Mouse (Mus musculus) liver, embryonic 15.5 days (tissue): ENCODE data around the gene Bmp5. TPM values are rescaled to one million over a fixed set of nuclear protein-coding genes. Genes with fewer than 3 reads are reported as not detected.

Experiments used
- ATAC-seq: fragments of 200-750 bp; cut with Nextera tagmentation; 2 replicates; pipeline ENCODE4 v1.8.0; 2017; ENCODE audit warnings: moderate number of reproducible peaks, mild to moderate bottlenecking, moderate library complexity; ENCODE audit not compliant: insufficient read depth
- H3K27ac ChIP-seq: fragments of 300-500 bp; sonication (generic); replicated peaks from 2 replicates; pipeline ENCODE4 v1.5.1; 2015; ENCODE audit warnings: mild to moderate bottlenecking, inconsistent platforms
- H3K27me3 ChIP-seq: fragments of 300-500 bp; sonication (generic); 2 replicates; pipeline ENCODE4 v1.6.1; 2015; ENCODE audit warnings: mild to moderate bottlenecking, inconsistent platforms
- H3K36me3 ChIP-seq: fragments of 300-500 bp; sonication (generic); replicated peaks from 2 replicates; pipeline ENCODE4 v1.6.1; 2015; ENCODE audit warnings: moderate library complexity, mild to moderate bottlenecking, inconsistent platforms
- H3K4me1 ChIP-seq: fragments of 300-500 bp; sonication (generic); replicated peaks from 2 replicates; pipeline ENCODE4 v1.6.1; 2015; ENCODE audit warnings: inconsistent platforms
- H3K4me2 ChIP-seq: fragments of 300-500 bp; sonication (generic); 2 replicates; pipeline ENCODE4 v1.6.1; 2015; ENCODE audit warnings: moderate library complexity, mild to moderate bottlenecking, inconsistent platforms
- H3K4me3 ChIP-seq: fragments of 300-500 bp; sonication (generic); replicated peaks from 2 replicates; pipeline ENCODE4 v1.5.1; 2015; ENCODE audit warnings: mild to moderate bottlenecking, inconsistent platforms
- H3K9ac ChIP-seq: fragments of 300-500 bp; sonication (generic); 2 replicates; pipeline ENCODE4 v1.6.1; 2015; ENCODE audit warnings: moderate library complexity, mild to moderate bottlenecking, inconsistent platforms
- H3K9me3 ChIP-seq: fragments of 300-500 bp; sonication (generic); replicated peaks from 2 replicates; pipeline ENCODE4 v1.6.1; 2016; ENCODE audit warnings: inconsistent platforms
- WGBS: fragments of 180-500 bp; shearing (Covaris S2); methylation state at CpG from one replicate; pipeline ENCODE4 v1.1.7; 2015; ENCODE audit warnings: mixed read lengths; ENCODE audit not compliant: insufficient replicate concordance; 5-methylcytosine and 5-hydroxymethylcytosine counted together
- microRNA-seq: library from miRNA; unstranded; fragments of <30 nt; microRNA quantifications from one replicate; pipeline ENCODE4, GENCODE M21; 2016
- polyA plus RNA-seq: library from polyadenylated mRNA; unstranded; fragments of >200 nt; fragmentation: Nextera tagmentation; extraction: Ambion mirVana; gene quantifications from 2 replicates; pipeline ENCODE4 v1.2.1, GENCODE M21; 2015

Gene Bmp5
- polyA plus RNA-seq, 1 experiment from 2014 or later, result 1.6 TPM

- Histone ChIP-seq H3K9me3 (no peaks in the 10 kb centered on the region), H3K9ac (no peak overlapping the region), H3K27me3 (no peaks in the 10 kb centered on the region), H3K4me1 (no peaks in the 10 kb centered on the region), H3K4me2 (no peak overlapping the region), H3K36me3 (no peaks in the 10 kb centered on the region), H3K27ac (no peak overlapping the region), H3K4me3 (no peak overlapping the region)
- WGBS, result 70% methylated on average over 9 of the region's 9 CpGs
- no peak for ATAC-seq
These were observed 126.1 kb downstream of the Bmp5 start for GRCm38 (mm10) chr9:75901219-75901618.

GRCm38 (mm10) chr9:75905497-75905896 lies 130.3 kb downstream of the Bmp5 start:
- no peak overlapping the region for H3K9ac ChIP-seq
- no peaks in the 10 kb centered on the region for H3K36me3 ChIP-seq
- no peak for ATAC-seq
- no peak overlapping the region for H3K27ac ChIP-seq
- WGBS, result 41% methylated on average over 2 of the region's 2 CpGs
- no peaks in the 10 kb centered on the region for H3K9me3 ChIP-seq
- no peak overlapping the region for H3K4me3 ChIP-seq
- no peak overlapping the region for H3K4me2 ChIP-seq
- no peaks in the 10 kb centered on the region for H3K27me3 ChIP-seq
- no peaks in the 10 kb centered on the region for H3K4me1 ChIP-seq

- no peaks in the 10 kb centered on the region for H3K9me3 ChIP-seq
- no peak overlapping the region for H3K9ac ChIP-seq
- no peak overlapping the region for H3K4me3 ChIP-seq
- H3K4me1 ChIP-seq, result no peaks in the 10 kb centered on the region
- ATAC-seq, result no peak
- no peaks in the 10 kb centered on the region for H3K27me3 ChIP-seq
- no peaks in the 10 kb centered on the region for H3K36me3 ChIP-seq
- 46% methylated on average over 7 of the region's 7 CpGs for WGBS
- no peak overlapping the region for H3K4me2 ChIP-seq
- H3K27ac ChIP-seq, result no peak overlapping the region
These were observed 135.1 kb downstream of the Bmp5 start for GRCm38 (mm10) chr9:75910112-75910799.

GRCm38 (mm10) chr9:75911542-75911941 lies 136.4 kb downstream of the Bmp5 start:
- no peaks in the 10 kb centered on the region for H3K9me3 ChIP-seq
- no peak overlapping the region for H3K4me3 ChIP-seq
- no peaks in the 10 kb centered on the region for H3K36me3 ChIP-seq
- no peak overlapping the region for H3K9ac ChIP-seq
- ATAC-seq, result no peak
- H3K4me1 ChIP-seq, result no peaks in the 10 kb centered on the region
- WGBS, result 71% methylated on average over 7 of the region's 7 CpGs
- no peak overlapping the region for H3K27ac ChIP-seq
- H3K27me3 ChIP-seq, result no peaks in the 10 kb centered on the region
- no peak overlapping the region for H3K4me2 ChIP-seq

DNA sequence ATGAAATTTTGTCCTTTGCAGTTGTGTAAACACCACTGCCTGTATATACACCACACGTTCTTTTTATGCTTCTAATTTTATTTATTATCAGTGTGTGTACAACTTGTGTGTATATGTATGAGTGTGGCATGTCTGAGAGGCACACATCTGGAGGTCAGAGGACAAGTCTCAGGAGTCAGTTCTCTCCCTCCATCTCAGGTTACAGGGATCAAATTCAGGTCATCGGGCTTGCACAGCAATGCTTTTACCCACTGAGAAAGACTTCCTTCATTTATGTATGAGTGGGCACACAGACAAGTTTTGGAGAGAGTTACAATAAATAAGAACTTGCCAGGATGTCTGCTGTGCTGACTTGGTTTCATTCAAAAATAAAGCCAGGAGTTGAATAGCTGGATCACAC lies 140.9 kb downstream of the Bmp5 start:
- Histone ChIP-seq H3K36me3 (no peaks in the 10 kb centered on the region), H3K27me3 (no peaks in the 10 kb centered on the region), H3K4me2 (no peak overlapping the region), H3K27ac (no peak overlapping the region), H3K9me3 (no peaks in the 10 kb centered on the region), H3K9ac (no peak overlapping the region), H3K4me1 (no peaks in the 10 kb centered on the region), H3K4me3 (no peak overlapping the region)
- no peak for ATAC-seq
- WGBS, result 55% methylated on average over 2 of the region's 2 CpGs

- Histone ChIP-seq H3K4me2 (no peak overlapping the region), H3K9ac (no peak overlapping the region), H3K9me3 (no peaks in the 10 kb centered on the region), H3K4me3 (no peak overlapping the region), H3K36me3 (no peaks in the 10 kb centered on the region), H3K4me1 (no peaks in the 10 kb centered on the region), H3K27ac (no peak overlapping the region; the same call in 1 of the 2 replicates), H3K27me3 (no peaks in the 10 kb centered on the region)
- WGBS, result 36% methylated on average over 11 of the region's 11 CpGs
- ATAC-seq, result peak; percentile 37; the same call in 1 of the 2 replicates
These were observed 152.2 kb downstream of the Bmp5 start for GRCm38 (mm10) chr9:75927196-75927880.

GRCm38 (mm10) chr9:75928068-75928467 lies 152.9 kb downstream of the Bmp5 start:
- Histone ChIP-seq H3K4me2 (no peak overlapping the region), H3K27ac (no peak overlapping the region), H3K27me3 (no peaks in the 10 kb centered on the region), H3K9me3 (no peaks in the 10 kb centered on the region), H3K4me3 (no peak overlapping the region), H3K9ac (no peak overlapping the region), H3K4me1 (no peaks in the 10 kb centered on the region), H3K36me3 (no peaks in the 10 kb centered on the region)
- WGBS, result 45% methylated on average over 5 of the region's 5 CpGs
- ATAC-seq, result no peak

DNA sequence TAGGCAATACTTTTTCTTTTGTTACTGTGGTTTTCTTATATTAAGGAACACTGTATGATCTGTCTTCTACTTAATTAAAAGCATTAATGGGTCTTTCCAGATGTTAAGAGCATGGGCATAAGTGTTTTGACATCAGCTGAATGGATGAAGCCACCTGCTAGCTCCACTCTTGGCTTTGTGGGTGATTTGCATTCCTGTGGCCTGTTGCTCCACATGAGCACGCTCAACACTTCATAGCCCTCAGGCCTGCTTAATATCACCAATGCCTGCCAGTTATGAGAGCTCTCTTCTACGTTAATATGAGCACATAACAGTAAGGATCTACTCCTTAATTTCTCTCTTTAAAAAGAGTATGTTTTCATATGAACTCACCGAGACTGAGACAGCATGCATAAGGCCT lies 169.5 kb downstream of the Bmp5 start:
- no peak overlapping the region for H3K27ac ChIP-seq
- H3K4me3 ChIP-seq, result no peak overlapping the region
- no peaks in the 10 kb centered on the region for H3K36me3 ChIP-seq
- no peak overlapping the region for H3K4me2 ChIP-seq
- H3K27me3 ChIP-seq, result no peaks in the 10 kb centered on the region
- H3K9me3 ChIP-seq, result no peaks in the 10 kb centered on the region
- H3K4me1 ChIP-seq, result no peaks in the 10 kb centered on the region
- 67% methylated on average over 3 of the region's 3 CpGs for WGBS
- H3K9ac ChIP-seq, result no peak overlapping the region
- no peak for ATAC-seq

Small RNA genes within 50 kb of the gene (microRNA-seq; reads per million reads assigned to microRNA genes)
- gene Gm44355, result not detected

Other genes starting within 250 kb of the Bmp5 start
- 23.7 and 28.9 TPM in 2 replicates for gene Tmod3, start 215.7 kb upstream of the Bmp5 start, polyA plus RNA-seq
- 0.32 and 0.54 TPM in 2 replicates for gene Tmod2, start 164.0 kb upstream of the Bmp5 start, polyA plus RNA-seq
- gene Lysmd2, start 149.6 kb upstream of the Bmp5 start, polyA plus RNA-seq, result 1.8 and 2.1 TPM in 2 replicates
- not detected in 2 replicates for gene Scg3, start 91.3 kb upstream of the Bmp5 start, polyA plus RNA-seq
- gene Hmgcll1, start 239.5 kb downstream of the Bmp5 start, polyA plus RNA-seq, result 0.21 and 0.36 TPM in 2 replicates